ENCODE assay signal across 10 mouse cellular contexts in genomic region chr1:41271111-41271730, GRCm38 (mm10).
DNase-seq lines count a peak whose midpoint lies in the region; ATAC-seq and TF ChIP-seq lines count a peak whose summit lies in the region.
"Had no signal": no experiment of that assay in that cellular context is flagged by ENCODE, and none has a peak within 500 bp of the region (broad histone marks: within the 10 kb centered on the region; RNA-seq: fewer than 3 reads in every experiment).

No protein-coding gene starts in this region.

- DNase-seq in kidney, postnatal 4 days: peak; percentile 6 to 7
- no peak for DNase-seq in kidney, postnatal 36 days
- DNase-seq in brain, embryonic 14.5 days (ENCODE audit: low read depth): peak; percentile 92
- DNase-seq in forebrain, embryonic 10.5 days (ENCODE audit: extremely low spot score, low spot score): peak; percentile 36
- DNase-seq in heart, postnatal 36 days: no peak
- DNase-seq in cerebellum, adult 11 months: no peak

- no peak overlapping the region for H3K9ac ChIP-seq in midbrain, embryonic 12.5 days (replicated peaks)
- H3K9ac ChIP-seq: limb, embryonic 15.5 days had no signal

- peak overlapping the region; percentile 27; the same call in 1 of the 2 replicates for H3K4me2 ChIP-seq in midbrain, embryonic 12.5 days (replicated peaks)
- H3K4me2 ChIP-seq: limb, embryonic 15.5 days had no signal

- peak overlapping the region; percentile 72 for H3K27ac ChIP-seq in forebrain, embryonic 10.5 days
- H3K27ac ChIP-seq in midbrain, embryonic 12.5 days (replicated peaks): peak overlapping the region; percentile 21
- H3K27ac ChIP-seq: limb, embryonic 15.5 days had no signal

- H3K4me1 ChIP-seq in forebrain, embryonic 10.5 days: peaks cover 69% of the 10 kb centered on the region
- peaks cover 55% of the 10 kb centered on the region for H3K4me1 ChIP-seq in midbrain, embryonic 12.5 days

- H3K4me3 ChIP-seq in forebrain, embryonic 10.5 days: no peak overlapping the region
- no peak overlapping the region for H3K4me3 ChIP-seq in midbrain, embryonic 12.5 days
- H3K4me3 ChIP-seq: limb, embryonic 15.5 days; myocyte had no signal

- peaks cover 10% of the 10 kb centered on the region for H3K27me3 ChIP-seq in forebrain, embryonic 10.5 days (ENCODE audit: poor library complexity, severe bottlenecking)
- no peaks in the 10 kb centered on the region for H3K27me3 ChIP-seq in midbrain, embryonic 12.5 days

- WGBS in forebrain, embryonic 10.5 days: 25% methylated on average over 4 of the region's 4 CpGs
- WGBS in midbrain, embryonic 12.5 days: 14% methylated on average over 4 of the region's 4 CpGs

- intact Hi-C loops in heart, postnatal 36 days (cut with DNase I): loop anchor here (10.0 kb wide), 1 partner anchor 964 kb away; no protein-coding TSS in a partner anchor

- TF ChIP-seq CTCF in brain, embryonic 14.5 days (IDR thresholded peaks at IDR 0.05; ENCODE audit: borderline replicate concordance, extremely low read depth, insufficient read depth, insufficient read length): peak; percentile 54; the same call in 1 of the 2 replicates

- no peaks in the 10 kb centered on the region for H3K9me3 ChIP-seq in forebrain, embryonic 10.5 days
- no peaks in the 10 kb centered on the region for H3K9me3 ChIP-seq in midbrain, embryonic 12.5 days
- H3K9me3 ChIP-seq: limb, embryonic 15.5 days had no signal

- H3K36me3 ChIP-seq in forebrain, embryonic 10.5 days (replicated peaks): no peaks in the 10 kb centered on the region
- H3K36me3 ChIP-seq in midbrain, embryonic 12.5 days: no peaks in the 10 kb centered on the region
- H3K36me3 ChIP-seq: limb, embryonic 15.5 days had no signal

- TF ChIP-seq POLR2A in brain, embryonic 14.5 days (IDR thresholded peaks at IDR 0.05; ENCODE audit: borderline replicate concordance, extremely low read depth, insufficient read depth, insufficient read length, poor library complexity, severe bottlenecking): no peak

- peak; percentile 67 for ATAC-seq in midbrain, embryonic 12.5 days (ENCODE audit: low FRiP score, low read depth)
- ATAC-seq in erythroid progenitor cell, adult 5-6 weeks (replicated peaks; ENCODE audit: low FRiP score, poor library complexity, severe bottlenecking): no peak

Comparison
In these comparisons a context has a peak if more than half of its experiments do, and no peak if none do; other contexts are left out.
1. DNase-seq: peak in kidney, postnatal 4 days (2 of 2), brain, embryonic 14.5 days (single experiment) and forebrain, embryonic 10.5 days (single experiment); none in kidney, postnatal 36 days (0 of 2), heart, postnatal 36 days (0 of 2) and cerebellum, adult 11 months (single experiment).